Mouse (Mus musculus): ENCODE measurements around the gene Hhat.
A peak's percentile ranks its signal among the peaks of the same experiment; 100 is the strongest.

Gene Hhat

DNA sequence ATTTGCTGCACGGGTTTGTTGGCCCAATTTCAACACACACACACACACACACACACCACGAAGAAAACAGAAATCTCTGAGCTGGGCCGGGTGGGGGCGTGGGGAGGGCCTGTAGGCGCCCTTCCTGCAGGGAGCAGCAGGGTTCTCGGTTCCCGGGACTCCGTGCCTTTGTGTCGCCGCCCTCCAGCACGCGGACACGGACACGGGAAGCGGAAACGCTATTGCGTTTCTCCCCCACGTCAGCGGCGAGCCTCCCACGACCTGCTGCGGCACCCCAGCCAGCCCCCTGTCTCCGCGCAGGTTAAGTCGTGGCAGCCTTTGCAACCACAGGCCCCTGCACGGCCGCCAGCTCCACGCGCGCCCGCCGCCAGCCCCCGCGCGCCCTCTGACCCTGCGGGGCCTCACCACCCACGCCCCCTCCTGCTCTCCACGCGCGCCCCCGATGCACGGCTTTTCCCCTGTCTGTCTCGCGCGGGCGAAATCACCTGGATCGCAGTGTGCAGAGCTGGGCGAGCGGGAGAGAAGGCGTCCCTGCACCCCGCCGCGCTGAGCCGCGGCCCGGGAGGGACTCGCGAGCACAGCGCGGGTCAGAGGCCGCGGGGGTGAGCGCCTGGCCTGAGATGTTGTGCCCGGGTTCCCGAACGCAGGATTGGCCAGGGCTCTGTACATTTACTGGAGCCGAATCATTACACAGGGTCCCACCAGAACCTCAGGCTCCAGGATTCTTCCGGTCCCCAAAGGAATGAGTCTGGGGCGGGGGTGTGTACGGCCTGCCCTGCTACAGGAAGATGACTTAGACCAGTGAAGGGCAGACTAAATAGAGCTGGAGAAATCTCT lies at the start of gene Hhat:
Gene Hhat, minus strand, starts transcription at position 729 of the 837 bp plus-strand sequence.
- no peak for DNase-seq (ENCODE audit: low read depth, low spot score)

DNA sequence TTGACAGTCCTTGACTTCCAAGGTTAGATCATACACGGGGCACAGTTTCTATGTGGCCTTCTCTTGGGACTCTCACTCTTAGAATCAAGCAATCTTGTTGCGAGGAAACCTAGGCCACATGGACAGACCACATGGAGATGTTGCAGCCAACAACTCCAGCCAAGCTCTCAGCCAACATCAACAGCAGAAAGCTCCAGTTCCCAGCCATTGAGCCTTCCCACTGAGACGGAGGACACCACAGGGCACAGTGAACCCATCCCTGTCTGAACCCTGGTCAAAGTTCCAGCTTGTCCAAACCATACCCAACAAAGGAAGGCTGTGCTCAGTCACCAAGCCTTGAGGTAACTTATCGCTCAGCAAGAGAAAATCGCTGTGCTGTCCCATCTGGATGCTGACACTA lies 47.3 kb upstream of the Hhat start:
- no peak for DNase-seq (ENCODE audit: low read depth, low spot score)

DNA sequence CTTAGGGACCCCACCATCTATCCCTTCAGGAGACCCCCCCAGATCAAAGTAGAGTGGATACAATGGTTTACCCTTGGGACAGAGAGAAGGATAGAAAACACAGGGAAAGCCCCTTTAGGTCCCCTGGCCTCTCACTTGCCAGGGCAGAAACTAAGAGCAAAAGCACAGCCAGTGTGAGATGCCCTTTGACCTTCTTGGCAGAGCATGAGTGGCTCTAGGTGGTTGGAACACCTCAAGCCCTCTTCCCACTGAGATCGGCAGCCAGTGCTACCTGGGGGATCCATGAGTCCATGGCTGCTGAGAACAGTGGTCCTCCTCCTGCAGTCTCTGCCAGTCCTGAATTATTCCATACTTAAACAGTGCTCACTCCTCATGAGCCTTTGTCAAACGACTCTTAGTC lies 44.8 kb upstream of the Hhat start:
- DNase-seq (ENCODE audit: low read depth, low spot score) = no peak

DNA sequence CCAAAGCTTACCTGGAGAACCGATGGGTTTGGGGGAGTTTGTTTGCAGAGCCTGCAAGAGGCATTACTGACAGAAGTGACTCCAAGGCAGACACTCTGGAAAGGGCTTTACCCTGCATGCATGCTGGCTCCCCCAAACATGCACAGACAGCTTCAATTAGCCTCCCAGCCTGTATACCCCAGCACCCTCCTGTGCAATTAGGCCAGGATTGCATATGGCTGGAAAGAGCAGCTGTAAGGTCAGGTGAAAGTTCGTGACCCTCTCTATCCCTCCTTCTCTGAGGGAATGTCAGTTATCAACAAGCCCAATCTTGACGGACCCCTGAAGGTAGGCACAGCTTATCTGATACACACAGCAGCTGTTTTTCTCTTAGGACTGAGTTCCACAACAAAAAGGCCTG lies 43.7 kb upstream of the Hhat start:
- DNase-seq (ENCODE audit: low read depth, low spot score) = no peak

DNA sequence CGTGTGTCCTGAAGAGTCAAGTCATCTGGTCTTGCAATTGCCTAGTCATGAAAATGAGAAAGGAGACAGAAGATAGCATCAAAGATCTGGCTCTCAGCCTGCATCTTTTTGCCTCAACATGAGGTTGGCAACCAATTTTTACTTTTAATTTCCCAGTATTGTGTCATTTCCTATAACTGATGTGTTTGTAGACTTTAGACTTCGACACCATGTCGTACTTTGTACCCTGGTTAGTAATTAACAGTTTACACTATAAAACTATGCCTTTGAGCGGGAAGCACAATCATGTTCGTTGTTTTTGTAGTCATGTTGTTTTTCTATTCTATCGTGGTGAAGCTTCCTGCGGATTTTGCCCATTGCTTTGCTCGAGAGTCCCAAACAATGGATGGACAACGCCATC lies 41.7 kb upstream of the Hhat start:
- no peak for DNase-seq (ENCODE audit: low read depth, low spot score)

DNA sequence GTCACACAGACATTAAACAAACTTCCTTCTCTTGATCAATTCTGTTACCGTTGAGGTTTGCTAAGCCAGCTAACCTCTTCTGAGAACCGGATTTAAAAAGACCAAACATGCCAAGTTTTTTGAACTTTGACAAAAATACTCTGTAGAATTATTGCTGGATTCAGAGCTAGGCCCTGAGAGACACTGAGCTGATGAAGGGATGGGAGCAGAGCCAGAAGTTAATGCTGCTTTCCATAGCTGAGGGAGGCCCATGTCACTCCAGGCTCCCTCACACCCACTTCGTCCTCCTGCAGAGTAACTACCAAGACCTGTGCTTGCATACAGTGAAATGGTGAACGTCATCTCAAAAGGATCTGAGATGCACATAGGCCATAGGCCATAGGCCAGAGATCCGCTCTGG lies 41.3 kb upstream of the Hhat start:
- no peak for DNase-seq (ENCODE audit: low read depth, low spot score)

DNA sequence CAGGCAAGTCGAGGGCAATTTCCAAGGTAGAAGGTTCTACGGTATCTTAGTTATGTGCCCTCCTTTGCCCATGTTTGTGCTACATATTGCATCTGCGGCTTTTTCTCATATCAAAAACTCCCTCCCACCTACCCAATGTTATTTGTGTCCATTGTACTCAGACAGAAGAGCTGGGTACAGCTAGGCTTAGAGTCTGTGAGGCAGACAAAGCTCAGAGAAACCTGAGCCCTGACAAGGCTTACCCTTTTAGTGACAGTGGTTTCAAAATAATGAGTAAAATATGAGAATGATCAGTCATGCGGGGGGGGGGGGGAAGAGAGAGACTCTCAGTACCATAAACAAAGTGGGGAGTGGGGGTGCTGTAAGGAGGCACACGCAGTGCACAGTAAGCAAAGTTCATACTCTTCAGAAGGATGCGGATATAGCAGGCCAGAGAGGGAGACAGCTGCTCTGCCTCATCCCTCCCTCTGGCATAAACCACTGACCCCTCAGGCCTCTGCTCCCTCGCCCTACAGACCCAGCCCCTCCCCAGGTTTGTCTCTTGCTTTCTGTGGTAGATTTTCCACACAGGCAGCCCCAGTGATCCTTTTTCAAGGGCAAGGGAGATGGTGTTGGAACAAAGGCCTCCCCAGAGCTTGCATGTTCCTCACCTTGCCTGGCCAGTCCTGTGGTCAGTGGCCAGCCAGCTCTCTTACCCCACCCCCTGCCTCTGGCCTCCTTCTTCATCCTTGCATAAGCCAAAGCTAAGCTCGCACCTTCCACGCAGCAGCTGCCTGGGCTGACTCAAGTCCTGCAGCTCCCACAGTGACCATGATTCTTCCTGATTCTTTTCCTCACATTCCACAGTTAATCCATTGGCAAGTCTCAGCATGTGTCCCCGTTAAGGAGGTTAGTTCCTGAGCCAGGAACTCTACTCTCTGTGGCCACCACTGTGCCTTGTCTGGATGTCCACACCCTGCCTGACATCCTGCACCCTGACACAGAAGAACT lies 35.4 kb upstream of the Hhat start:
- DNase-seq (ENCODE audit: low read depth, low spot score) = no peak

DNA sequence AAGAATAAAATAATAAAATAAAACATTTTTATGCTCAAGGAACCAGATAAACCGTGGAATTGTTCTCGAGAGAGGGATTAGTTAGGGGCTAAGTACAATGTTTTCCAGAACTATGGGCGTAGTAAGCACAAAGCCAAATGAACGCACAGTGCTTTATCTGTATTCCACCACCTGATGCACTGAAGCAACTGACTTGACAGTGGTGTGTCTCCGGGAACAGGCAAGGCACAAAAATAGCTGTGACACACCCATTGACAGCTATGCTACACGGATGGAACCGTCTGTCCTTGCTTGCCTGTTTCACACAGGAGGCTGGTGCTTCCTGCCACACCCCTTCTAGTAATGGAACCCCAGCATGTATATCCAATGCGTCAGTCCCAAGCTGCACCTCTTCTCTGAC lies 29.3 kb upstream of the Hhat start:
- no peak for DNase-seq (ENCODE audit: low read depth, low spot score)

DNA sequence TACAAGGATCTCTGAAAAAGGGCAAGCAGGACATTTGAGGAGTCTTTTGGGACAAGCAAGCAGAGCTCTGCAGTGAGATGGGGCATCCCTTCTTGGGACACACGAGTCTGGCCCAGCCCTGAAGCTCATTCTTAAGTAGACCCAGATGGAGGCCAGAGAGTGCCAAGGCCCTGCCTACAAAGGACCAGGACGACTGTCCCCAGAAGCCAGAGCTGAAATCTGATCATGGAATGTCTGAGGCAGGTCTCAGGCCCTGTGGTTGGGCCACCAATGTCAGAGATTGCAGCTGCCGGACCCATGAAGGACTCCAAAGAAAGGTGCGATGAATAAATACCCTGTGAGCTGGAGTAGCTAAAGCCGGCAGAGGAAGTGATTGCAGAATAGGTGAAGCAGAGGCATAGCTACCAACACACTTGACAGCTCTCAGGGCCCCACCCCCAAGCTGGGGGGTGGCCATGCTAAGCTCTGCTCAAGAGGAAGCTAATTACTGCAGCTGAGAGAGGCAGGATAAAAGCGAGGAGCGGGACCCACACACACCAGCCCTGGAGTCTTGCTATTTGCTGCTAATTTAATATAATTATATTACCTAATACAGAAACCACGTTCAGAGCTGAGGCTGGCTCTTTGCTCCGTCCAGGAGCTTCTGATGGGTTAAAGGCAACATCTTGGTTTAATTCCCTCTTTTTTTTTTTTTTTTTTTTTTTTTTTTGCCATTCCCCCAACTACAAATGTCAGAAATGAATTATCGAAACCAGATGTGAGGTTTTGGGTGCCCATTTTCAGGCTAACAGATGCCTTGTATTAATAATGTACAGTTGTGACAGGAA lies 28.4 kb upstream of the Hhat start:
- DNase-seq (ENCODE audit: low read depth, low spot score) = no peak

DNA sequence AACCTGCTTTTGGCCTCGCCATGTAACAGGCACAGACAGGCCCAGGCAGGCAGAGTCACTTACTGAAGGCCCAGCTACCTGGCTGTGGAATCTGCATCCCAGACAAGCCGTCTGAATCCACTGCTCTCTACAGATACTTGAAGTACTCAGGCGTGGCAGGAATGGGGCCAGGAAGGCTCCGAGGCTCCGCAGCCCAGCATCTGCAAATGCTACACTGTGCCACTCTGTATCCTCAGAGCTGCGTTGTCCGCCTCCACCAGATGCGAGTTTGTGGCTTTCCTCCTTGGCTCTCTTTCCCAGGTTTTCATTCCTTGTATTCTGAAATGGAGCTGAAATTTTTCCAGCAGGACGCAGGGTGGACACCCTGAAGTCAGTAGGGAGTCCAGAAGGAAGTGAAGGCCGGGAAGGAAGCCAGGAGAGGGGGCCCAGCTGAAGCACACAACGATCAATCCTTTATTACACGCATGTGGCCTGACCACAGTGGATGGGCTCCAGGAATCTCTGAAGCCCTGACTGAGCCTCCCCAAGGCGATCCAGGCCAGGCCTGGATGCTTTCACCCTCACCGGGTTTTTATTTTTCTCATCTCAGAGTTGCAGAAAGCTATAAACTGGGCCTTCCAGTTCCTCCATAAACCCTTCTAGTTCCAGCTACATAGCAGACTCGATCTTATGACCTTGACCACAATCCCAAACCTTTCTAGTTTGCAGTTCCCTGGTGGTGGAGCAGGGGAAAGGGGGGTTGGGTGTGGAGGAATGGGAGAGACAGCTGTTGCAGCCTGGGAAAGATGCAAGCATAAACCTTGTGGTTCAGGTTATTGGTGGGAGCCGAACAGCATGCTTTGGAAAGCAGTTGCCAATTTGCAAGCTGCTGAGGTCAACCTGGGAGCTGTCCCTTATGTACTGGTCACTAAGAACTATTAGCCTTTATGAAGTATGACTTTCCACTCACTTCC lies 27.5 kb upstream of the Hhat start:
- DNase-seq (ENCODE audit: low read depth, low spot score) = no peak

DNA sequence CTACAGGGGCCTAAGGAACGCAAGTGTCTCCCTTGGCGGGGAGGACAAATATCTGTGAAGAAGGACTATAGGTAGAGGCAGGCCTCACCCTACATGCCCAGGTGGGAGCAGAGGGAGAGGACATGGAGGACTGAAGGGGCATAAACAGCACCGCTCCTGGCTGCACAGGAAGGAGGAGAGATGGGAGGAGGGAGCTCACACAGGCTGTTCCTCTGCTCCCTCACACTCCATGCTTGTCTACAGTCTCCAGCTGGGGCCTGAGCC lies 25.9 kb upstream of the Hhat start:
- no peak for DNase-seq (ENCODE audit: low read depth, low spot score)

DNA sequence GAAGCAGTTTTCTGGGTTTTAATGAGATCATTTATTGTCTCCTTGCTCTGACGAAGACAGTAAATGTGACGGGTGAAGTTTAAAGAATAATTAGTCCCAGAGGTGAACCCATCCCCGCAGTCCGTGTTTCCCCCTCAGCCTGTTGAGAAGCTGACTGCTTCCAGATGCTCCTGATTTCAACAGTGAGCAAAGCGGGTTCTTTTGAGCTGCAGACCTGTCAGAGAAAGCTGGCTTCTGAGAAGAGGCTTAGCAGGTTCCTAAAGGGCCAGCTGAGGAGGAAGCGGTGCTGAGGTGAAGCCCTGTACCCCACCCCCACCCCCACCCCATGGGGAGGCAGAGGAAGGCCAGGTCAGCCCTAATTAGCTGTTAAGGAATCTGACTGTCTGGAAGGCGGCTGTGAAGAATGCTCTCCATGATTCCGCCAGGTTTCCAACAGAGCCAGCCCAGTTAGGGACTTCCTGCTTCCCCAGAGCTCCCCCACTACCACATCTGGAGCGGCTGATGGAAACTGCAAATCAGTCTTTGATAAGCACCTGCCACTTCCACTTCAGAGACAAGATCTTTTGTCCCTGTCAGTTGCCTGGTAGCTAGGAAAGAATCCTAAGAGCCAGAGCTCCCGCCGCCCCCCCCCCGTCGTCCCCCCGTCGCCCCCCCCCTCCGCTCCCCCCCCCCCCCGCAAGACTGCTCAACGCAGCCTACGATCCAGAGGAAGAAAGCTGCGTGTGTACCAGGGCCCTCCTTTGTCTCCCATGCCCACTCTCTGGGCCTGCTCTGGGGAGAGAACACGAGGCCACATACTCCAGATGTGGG lies 25.4 kb upstream of the Hhat start:
- DNase-seq (ENCODE audit: low read depth, low spot score) = no peak

DNA sequence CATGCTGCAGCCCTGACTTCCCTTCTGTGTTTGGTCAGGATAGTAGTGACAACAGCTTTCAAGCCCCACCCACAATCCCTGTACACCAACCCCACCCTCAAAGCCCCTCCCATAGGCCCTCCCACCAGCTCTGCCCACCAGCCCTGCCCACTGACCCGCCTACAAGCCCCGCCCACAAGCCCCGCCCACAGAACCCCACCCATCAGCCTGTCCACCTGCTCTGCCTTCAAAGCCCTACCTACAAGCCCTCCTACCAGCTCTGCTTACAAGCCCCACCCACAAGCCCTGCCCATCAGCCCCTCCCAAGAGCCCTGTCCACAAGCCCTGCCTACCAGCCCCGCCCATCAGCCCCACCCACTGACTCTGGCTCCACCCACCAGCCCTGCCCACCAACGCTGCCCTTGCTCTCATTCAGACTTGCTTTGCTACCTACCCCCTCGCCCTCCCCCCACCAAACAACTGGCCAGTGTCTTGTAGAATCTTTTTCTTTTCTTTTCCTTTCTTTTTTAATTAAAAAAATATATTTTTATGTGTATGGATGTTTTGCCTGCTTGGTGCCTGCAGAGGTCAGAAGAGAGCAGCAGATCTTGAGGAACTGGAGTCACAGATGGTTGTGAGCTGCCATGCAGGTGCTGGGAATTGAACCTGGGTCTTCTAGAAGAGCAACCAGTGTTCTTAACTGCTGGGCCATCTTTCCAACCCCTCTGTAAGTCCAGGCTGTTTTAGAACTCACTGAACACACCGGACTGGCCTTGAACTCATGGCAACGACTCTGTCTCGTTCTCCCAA lies 24.1 kb upstream of the Hhat start:
- DNase-seq (ENCODE audit: low read depth, low spot score) = peak; percentile 12

DNA sequence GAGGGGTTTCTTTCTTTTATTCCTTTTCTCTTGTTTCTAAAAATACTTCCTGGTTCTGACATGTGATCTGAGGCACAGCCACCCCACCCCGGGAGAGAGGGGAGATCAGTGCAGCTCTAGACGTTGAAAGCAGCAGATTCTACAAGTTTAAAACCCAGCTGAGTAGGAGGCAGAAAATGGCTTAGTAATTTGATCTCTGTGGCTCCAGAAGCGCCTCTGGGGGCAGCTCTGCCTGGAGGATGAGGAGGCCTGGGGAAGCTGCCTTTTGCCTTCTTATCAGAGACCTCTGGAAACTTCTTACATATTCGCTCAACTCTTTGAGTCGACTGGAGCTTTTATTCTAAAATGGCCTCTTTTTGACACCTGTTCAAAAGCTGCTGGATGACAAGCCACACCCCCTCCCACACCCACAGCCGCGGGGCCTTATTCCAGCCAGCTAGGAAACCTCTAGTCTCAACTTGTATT lies 20.9 kb upstream of the Hhat start:
- no peak for DNase-seq (ENCODE audit: low read depth, low spot score)

DNA sequence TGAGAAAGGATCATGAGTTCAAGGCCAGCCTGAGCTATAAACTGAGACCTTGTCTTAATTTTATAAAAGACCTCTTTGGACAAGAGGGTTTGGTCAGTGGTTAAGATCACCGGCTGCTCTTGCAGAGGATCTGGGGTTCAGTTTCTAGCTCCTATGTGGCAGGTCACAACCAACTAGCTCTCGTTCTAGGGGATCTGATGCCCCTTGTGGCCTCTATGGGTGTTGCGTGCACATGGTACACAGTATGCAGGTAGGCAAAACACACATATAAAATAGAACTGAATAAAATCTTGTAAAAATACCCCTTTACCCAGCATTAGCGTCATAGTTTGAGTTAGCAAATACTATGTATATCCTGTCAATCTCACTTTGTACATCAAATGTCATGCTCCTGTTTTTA lies 19.4 kb upstream of the Hhat start:
- no peak for DNase-seq (ENCODE audit: low read depth, low spot score)

DNA sequence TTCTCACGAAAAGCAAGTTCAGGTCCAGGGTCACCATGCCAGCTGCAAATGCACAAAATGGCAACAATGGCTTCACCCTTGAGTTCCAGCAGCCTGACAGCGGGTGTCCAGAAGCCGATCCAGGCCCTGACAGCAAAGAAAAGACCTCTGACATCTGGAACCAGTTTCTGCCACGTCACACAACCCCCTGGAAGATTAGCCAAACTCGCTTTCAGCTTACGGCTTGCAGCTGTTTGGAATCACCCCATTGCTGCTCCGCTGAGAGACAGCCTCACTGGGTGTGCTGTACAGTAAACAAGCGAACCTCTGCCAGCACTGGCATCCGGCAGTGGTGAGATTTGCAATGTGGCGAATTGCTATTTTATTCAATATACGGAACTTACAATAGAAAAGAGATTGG lies 18.8 kb upstream of the Hhat start:
- DNase-seq (ENCODE audit: low read depth, low spot score) = no peak

DNA sequence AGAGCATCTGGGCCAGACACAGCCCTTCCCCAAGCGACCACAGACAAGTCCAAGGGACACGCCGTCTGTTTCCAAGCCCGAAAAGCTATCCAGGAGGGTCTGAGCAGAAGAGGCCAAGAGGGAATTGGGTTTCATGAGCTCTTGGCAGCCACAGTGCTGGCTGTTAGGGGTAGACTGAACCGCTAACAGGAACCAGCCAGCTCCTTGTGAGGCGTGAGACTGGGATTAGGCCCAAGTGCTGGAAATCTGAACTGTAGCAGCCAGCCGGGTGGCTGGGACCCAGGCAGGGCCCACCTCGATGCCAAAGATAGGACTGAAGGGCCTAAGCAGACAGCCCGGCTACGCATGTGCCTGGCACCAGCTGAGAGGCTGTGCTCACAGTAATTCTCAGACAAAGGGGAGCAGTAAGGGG lies 18.1 kb upstream of the Hhat start:
- DNase-seq (ENCODE audit: low read depth, low spot score) = no peak

DNA sequence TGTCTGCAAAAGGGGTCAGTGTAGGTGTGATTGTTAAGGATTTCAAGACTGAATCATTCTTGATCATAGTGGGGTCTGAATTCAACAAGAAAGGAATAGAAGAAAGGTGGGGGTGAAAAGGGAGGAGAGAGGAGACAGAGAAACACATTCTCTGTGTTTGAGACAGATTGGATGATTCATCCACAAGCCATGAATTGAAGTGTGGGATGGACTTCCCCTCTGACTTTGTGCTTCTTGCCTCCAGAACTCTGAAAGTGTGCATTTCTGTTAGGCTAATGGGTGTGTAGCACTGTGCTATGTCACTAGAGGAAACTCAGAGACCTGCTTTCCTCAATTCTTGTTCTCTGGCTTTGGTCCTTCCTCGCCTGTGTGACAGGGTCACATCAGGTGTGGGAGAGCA lies 15.2 kb upstream of the Hhat start:
- no peak for DNase-seq (ENCODE audit: low read depth, low spot score)

All from c-Kit-negative CD71-positive TER-119-positive erythroid progenitor cells, embryonic 14.5 days (primary cell).